Mouse (Mus musculus): Measurements from ENCODE around the gene Slc36a3. TPM values are rescaled to one million over a fixed set of nuclear protein-coding genes. Genes with fewer than 3 reads are reported as not detected.

Gene Slc36a3
- total RNA-seq (2021), result not detected in 2 replicates
- long read RNA-seq, result 0 reads

- DNase-seq, result no peak
Measured at GRCm38 (mm10) chr11:55151608-55152007, at the start of gene Slc36a3. Gene Slc36a3 (minus strand): TSS chr11:55151708.

- no peak for DNase-seq
Measured at GRCm38 (mm10) chr11:55197740-55198510, 46.4 kb upstream of the Slc36a3 start.

- DNase-seq, result no peak
Measured at GRCm38 (mm10) chr11:55197086-55197485, 45.6 kb upstream of the Slc36a3 start.

GRCm38 (mm10) chr11:55190216-55190615 is 38.7 kb upstream of the Slc36a3 start:
- no peak for DNase-seq

GRCm38 (mm10) chr11:55187777-55188176 is 36.3 kb upstream of the Slc36a3 start:
- no peak for DNase-seq

GRCm38 (mm10) chr11:55187292-55187691 is 35.8 kb upstream of the Slc36a3 start:
- DNase-seq, result no peak

GRCm38 (mm10) chr11:55184733-55185291 is 33.3 kb upstream of the Slc36a3 start, which contains the start of gene Slc36a2:
Gene Slc36a2 (minus strand): TSS chr11:55185077.
- DNase-seq, result peak; percentile 42

GRCm38 (mm10) chr11:55184246-55184645 is 32.7 kb upstream of the Slc36a3 start:
- DNase-seq, result no peak

GRCm38 (mm10) chr11:55183124-55183523 is 31.6 kb upstream of the Slc36a3 start:
- DNase-seq, result no peak

- DNase-seq, result no peak
Measured at GRCm38 (mm10) chr11:55179856-55180255, 28.3 kb upstream of the Slc36a3 start.

GRCm38 (mm10) chr11:55178830-55179229 is 27.3 kb upstream of the Slc36a3 start:
- DNase-seq, result no peak

GRCm38 (mm10) chr11:55170501-55170900 is 19.0 kb upstream of the Slc36a3 start:
- DNase-seq, result no peak

GRCm38 (mm10) chr11:55168914-55169313 is 17.4 kb upstream of the Slc36a3 start:
- DNase-seq, result no peak

GRCm38 (mm10) chr11:55168504-55168903 is 17.0 kb upstream of the Slc36a3 start:
- no peak for DNase-seq

- DNase-seq, result no peak
Measured at GRCm38 (mm10) chr11:55165748-55166147, 14.2 kb upstream of the Slc36a3 start.

GRCm38 (mm10) chr11:55164723-55165122 is 13.2 kb upstream of the Slc36a3 start:
- DNase-seq, result peak; percentile 49

- DNase-seq, result peak; percentile 59
Measured at GRCm38 (mm10) chr11:55162670-55163069, 11.2 kb upstream of the Slc36a3 start.

- DNase-seq, result peak; percentile 85
Measured at GRCm38 (mm10) chr11:55158785-55159359, 7.4 kb upstream of the Slc36a3 start.

- no peak for DNase-seq
Measured at GRCm38 (mm10) chr11:55155070-55155421, 3.5 kb upstream of the Slc36a3 start.

- no peak for DNase-seq
Measured at GRCm38 (mm10) chr11:55154398-55155069, 3.0 kb upstream of the Slc36a3 start.

GRCm38 (mm10) chr11:55148461-55148860 is 3.0 kb downstream of the Slc36a3 start:
- no peak for DNase-seq

- DNase-seq, result no peak
Measured at GRCm38 (mm10) chr11:55147423-55147822, 4.1 kb downstream of the Slc36a3 start.

- no peak for DNase-seq
Measured at GRCm38 (mm10) chr11:55146855-55147254, 4.7 kb downstream of the Slc36a3 start.

All from adrenal gland, postnatal 25 days (tissue).